Mouse (Mus musculus): ENCODE measurements around the gene Zfp580.

Zfp580 gene

DNA sequence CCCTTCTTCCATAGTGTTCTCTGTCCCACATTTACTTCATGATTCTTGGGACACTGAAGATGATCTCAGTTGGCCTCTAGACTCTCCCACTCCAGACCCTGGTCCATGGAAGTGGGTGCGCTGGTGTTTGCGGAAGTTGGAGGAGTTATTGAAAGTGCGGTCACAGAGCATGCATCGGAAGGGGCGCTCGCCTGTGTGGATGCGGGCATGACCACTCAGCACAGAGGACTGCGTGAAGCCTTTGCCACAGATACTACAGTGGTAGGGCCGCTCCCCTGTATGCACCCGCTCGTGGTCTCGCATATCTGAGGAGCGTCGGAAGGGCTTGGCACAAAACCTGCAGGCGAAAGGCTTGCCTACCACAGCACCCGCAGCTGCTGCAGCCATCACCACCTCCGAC, 15.7 kb upstream of the Zfp580 start:
- no peak for DNase-seq (ENCODE audit: low spot score in 2 of 2)

DNA sequence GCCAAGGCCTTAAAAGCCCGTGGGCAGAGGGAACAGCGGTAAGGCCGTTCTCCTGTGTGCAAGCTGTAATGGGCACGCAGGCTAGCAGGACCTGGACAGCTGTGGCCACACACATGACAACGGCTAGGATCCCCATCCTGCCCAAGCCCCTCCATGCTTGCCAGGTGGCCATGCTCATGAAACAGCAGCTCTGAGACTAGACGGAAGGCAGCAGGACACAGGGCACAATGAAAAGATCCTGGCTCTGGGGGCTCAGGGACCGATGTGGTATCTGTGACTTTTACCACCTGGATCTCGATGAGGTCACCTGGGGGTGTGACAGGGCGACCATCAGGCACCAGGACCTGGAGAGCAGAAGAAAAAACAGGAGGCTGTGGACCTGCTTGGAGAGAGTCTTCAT, 15.2 kb upstream of the Zfp580 start:
- no peak for DNase-seq (ENCODE audit: low spot score in 2 of 2)

- DNase-seq (ENCODE audit: low spot score in 2 of 2) = no peak
Measured at GRCm38 (mm10) chr7:5037026-5037425, 14.3 kb upstream of the Zfp580 start.

DNA sequence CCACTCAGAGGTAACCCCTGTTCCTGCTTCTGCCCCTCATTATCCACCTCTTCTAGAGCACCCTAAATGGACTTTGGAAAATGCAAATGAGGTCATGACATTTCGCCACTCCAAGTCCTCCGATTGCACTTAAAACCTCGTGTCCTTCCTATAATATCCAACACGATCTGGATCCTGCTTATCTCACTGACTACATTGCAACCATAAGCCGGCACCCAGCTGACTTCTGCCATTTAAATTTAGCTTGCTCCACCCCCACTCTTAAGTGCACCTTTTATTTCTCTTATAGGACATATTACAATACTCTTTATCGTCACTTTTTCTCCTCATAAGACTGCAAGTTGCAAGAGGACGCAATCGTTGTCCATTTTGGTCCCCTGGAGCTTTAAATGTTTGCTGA, 13.9 kb upstream of the Zfp580 start:
- DNase-seq (ENCODE audit: low spot score in 2 of 2) = no peak

- peak; percentile 87 to 93 for DNase-seq (ENCODE audit: low spot score in 2 of 2)
Measured at GRCm38 (mm10) chr7:5038109-5038732, 13.1 kb upstream of the Zfp580 start, which contains the start of gene Zfp784. TSS of gene Zfp784 (minus strand) at chr7:5038446.

- DNase-seq (ENCODE audit: low spot score in 2 of 2) = no peak
Measured at GRCm38 (mm10) chr7:5038940-5039339, 12.4 kb upstream of the Zfp580 start.

DNA sequence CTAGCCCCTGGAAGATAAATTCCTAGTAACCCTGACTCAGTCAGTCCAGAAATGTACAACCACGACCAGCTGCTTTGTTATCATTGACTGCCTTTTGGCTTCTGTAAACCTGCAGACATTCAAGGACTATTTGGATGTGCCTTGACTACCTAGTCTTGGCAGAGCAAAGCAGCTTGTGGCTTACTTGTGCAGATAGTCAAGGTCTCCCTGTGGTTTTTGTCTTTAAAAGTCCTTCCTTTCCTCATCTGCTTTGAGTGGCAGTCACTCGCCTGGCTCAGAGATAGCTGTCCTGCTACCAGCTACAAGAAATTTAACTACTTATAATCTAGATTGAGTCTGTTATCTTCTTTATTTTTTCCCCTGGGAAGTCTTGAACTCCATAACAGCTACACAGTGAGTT, 6.4 kb upstream of the Zfp580 start:
- no peak for DNase-seq (ENCODE audit: low spot score in 2 of 2)

- no peak for DNase-seq (ENCODE audit: low spot score in 2 of 2)
Measured at GRCm38 (mm10) chr7:5046112-5046511, 5.2 kb upstream of the Zfp580 start.

- DNase-seq (ENCODE audit: low spot score in 2 of 2) = no peak
Measured at GRCm38 (mm10) chr7:5047313-5047712, 4.0 kb upstream of the Zfp580 start.

DNA sequence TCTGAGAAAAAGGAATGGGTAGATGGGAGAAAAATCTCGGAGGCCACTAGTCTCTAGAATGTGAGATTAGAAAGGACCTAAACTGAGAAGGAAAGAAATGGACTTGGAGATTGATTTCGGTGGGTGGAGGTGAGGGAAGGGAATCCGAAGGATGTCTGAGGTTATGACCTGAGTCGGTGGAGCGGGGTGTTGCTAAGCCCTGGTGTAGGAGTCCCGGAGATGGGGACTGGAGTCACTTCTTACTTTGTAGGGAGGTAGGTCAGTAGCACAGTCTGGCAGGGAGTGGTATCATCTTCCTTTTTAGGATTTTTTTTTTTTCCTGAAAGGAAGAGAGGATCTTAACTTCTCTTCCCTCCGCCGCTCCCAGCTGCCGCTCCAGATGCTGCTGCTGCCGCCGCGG, 1.1 kb downstream of the Zfp580 start:
- no peak for DNase-seq (ENCODE audit: low spot score in 2 of 2)

GRCm38 (mm10) chr7:5052931-5053343, 1.6 kb downstream of the Zfp580 start:
- DNase-seq (ENCODE audit: low spot score in 2 of 2) = no peak

- DNase-seq (ENCODE audit: low spot score in 2 of 2) = peak in 1 of 2 experiments; percentile 51
Measured at GRCm38 (mm10) chr7:5053456-5054179, 2.3 kb downstream of the Zfp580 start.

DNA sequence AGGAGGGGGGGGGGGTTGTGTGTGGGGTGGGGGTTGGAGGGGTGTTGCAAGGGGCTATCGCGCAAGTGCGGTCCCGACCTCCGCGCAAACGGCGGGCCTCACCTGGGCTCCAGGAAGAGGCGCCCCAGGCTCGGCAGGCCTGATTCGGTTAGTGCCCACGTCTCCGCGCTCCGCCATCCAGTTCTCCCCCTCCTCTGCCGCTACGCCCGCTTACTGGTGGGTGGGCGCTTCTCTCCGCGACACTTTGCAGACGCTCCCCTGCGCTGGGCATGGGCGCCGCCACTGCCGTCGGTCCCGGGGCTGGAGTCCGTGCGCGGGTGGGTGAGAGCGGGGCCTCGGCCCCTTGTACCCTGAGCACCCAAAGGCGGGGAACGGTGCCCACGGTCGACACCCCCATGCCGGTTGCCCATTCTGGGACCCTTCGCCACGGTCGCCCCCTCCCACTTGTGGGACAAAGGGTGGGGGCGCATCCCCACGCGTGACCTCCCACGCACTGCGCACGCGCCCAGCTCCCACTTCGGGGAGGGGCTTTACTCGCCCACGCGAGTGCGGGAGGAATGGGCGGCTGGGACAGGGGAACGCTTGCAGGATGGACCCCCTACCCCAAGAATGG, 5.4 kb downstream of the Zfp580 start:
- DNase-seq (ENCODE audit: low spot score in 2 of 2) = peak; percentile 57 to 64

DNA sequence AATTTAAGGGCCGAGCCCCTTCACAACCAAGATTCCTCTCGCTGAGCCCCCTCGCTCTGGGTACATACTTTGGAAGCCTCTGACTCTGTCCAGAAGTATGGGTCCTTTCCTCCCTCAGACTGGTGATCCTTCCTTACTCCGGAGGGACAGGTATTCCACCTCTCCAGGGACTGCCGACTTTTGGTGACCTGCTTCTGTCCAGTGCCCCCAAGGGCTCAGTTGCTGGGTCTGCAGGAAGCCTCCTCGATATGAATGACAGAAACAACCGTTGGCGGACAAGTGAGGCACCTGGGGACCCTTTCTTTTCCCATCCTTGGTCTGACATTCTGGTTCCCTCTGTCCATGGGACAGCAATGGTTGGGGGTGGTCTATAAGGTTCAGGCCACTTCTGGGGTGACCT, 6.0 kb downstream of the Zfp580 start:
- DNase-seq (ENCODE audit: low spot score in 2 of 2) = no peak

GRCm38 (mm10) chr7:5057804-5058203, 6.5 kb downstream of the Zfp580 start:
- no peak for DNase-seq (ENCODE audit: low spot score in 2 of 2)

DNA sequence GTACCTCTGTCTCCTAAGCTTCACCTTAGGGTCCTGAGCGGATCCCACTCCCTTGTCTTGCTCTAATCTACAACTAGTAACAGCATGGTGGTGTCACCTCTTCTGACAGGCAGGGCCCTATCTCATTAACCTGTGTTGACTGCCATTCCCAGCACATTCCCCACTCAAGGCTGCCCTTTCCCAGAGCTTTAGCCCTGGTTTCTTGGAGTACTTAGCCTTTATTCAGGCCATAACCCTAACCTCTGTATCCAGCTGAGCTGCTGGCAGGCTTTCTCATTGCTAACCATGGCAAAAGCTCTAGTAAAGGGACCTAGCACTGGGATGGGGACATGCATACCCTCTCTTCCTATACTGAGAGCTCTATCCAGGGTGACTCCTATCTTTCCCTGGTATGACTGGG, 7.3 kb downstream of the Zfp580 start:
- DNase-seq (ENCODE audit: low spot score in 2 of 2) = no peak

- no peak for DNase-seq (ENCODE audit: low spot score in 2 of 2)
Measured at GRCm38 (mm10) chr7:5059421-5059820, 8.1 kb downstream of the Zfp580 start.

DNA sequence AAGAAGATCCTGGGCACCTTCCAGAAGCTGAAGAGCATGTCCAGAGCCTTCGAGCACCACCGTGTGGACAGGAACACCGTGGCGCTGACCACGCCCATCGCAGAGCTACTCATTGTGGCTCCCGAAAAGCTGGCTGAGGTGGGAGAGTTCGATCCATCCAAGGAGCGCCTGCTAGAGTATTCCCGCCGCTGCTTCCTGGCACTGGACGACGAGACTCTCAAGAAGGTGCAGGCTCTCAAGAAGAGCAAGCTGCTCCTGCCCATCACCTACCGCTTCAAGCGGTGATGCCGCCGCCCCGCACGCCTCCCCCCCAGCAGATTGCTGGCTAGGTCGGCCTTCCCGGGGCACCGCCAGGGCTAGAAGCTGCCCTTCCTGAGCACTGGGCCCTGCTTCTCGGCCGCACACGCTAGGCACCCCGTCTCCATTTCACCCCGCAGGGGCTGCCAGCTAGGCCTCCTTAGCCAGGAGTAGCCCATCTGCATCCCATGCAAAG, 8.9 kb downstream of the Zfp580 start:
- peak; percentile 77 to 80 for DNase-seq (ENCODE audit: low spot score in 2 of 2)

DNA sequence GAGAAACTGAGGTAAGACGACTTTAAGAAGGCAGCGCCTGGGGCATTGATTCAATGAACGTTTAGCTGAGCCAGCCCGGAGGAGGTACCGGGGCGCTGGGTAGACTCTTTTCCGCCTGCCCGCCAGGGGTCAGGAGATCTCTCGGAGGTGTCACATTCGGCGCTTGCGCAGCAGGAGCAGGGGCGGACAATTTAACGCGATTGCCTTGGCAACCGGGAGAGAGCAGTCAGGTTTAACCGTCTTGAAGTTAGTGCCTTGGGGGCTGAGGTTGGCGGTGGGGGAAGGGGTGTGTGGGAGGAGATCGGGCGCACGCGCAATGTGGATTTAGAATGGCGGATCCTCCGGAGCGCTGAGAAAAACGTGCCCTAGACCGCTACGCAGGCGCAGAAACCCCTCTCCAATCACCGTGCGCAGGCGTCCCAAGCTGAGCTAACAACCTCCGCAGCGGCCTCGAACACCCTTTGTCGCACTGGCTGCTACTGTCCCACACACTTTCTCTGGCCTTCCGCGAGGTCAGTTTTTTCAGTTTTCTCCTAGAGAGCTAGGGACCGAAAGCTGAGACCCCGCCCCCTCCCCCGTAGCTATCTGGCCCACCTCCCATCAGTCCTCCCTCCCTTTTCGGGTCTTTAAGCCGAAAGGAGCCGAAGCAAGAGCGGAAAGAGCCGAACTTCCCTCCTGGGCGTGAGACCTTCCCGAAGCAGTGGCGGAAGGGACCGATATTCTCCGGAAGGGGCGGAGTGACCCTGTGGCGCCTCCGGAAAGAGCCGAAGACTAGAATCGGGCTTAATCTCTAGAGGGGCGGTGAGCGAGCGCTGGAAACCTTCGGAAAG, 9.8 kb downstream of the Zfp580 start:
- DNase-seq (ENCODE audit: low spot score in 2 of 2) = peak; percentile 99 to 100

- DNase-seq (ENCODE audit: low spot score in 2 of 2) = peak; percentile 86 to 93
Measured at GRCm38 (mm10) chr7:5061774-5062359, 10.5 kb downstream of the Zfp580 start, which contains the start of gene U2af2. TSS of gene U2af2 (plus strand) at chr7:5062143.

DNA sequence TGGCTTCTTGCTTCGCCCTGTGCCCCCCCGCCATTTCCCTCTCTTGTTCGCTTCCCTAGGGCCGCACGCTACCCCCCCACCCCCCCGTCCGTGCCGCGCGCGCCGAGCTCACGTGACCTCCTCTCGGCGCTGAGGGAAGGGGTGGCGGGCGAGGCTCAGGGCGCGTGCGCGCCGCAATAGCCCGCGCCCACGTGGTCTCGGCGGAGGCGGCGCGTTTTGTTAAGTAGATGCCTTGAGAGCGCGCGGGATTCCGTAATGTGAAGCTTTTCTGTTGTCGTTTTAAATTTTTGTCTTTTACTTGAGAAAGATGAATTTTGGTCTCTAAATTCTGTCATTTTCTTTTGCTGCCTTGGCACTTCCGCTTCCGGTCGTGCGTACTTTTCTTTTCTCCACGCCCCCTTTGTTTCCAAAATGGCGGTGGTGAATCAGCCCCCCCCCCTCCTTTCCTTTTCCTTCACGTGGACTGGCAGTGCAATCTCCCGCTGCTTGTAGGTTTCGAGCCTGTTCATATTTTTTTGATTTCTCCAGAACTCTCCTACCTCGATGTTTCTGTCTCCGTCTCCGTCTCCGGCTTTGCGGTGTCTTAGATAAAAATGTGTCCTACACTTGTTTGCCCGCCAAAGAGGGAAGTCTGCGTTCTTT, 11.1 kb downstream of the Zfp580 start:
- peak; percentile 53 to 78 for DNase-seq (ENCODE audit: low spot score in 2 of 2)

All from right cerebral cortex, adult 2 months (tissue).